Mouse (Mus musculus): ENCODE results near the gene Spem2. TPM values are rescaled to one million over a fixed set of nuclear protein-coding genes. Genes with fewer than 3 reads are reported as not detected.

The Spem2 gene
- polyA plus RNA-seq, 1 experiment from 2014 or later, result not detected

DNA sequence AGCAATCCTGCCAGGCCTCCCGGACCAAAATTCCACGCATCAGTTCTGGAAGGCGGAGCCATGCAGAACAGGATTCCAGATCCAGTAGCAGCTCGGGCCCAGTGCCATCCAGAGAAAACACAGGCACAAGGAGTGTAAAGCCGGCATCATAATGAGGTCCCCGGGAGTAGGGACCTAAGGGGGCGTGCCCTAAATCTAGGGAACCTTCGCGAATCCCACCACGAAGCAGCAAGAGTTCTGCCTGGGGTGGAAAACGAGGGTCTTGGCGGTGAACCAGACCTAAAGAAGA, 13.7 kb downstream of the Spem2 start:
- Histone ChIP-seq H3K27ac (ENCODE audit: low read depth) (no peak overlapping the region), H3K36me3 (ENCODE audit: control insufficient read depth, insufficient read depth, low read length) (no peaks in the 10 kb centered on the region), H3K27me3 (replicated peaks; ENCODE audit: control insufficient read depth, insufficient read depth, low read length) (peaks cover 38% of the 10 kb centered on the region), H3K4me1 (replicated peaks; ENCODE audit: control insufficient read depth, insufficient read depth, low read length) (peaks cover 38% of the 10 kb centered on the region), H3K4me2 (ENCODE audit: low read length) (peak overlapping the region; percentile 82), H3K4me3 (ENCODE audit: low read depth, low read length) (peak overlapping the region; percentile 58), H3K9me3 (ENCODE audit: control insufficient read depth, low read length) (no peaks in the 10 kb centered on the region), H3K9ac (ENCODE audit: low read length) (peak overlapping the region; percentile 23)
- ATAC-seq (replicated peaks; ENCODE audit: low FRiP score, low TSS enrichment, low read depth) (no peak), DNase-seq (ENCODE audit: low spot score) (no peak)
- WGBS, result 4% methylated on average over 12 of the region's 12 CpGs

DNA sequence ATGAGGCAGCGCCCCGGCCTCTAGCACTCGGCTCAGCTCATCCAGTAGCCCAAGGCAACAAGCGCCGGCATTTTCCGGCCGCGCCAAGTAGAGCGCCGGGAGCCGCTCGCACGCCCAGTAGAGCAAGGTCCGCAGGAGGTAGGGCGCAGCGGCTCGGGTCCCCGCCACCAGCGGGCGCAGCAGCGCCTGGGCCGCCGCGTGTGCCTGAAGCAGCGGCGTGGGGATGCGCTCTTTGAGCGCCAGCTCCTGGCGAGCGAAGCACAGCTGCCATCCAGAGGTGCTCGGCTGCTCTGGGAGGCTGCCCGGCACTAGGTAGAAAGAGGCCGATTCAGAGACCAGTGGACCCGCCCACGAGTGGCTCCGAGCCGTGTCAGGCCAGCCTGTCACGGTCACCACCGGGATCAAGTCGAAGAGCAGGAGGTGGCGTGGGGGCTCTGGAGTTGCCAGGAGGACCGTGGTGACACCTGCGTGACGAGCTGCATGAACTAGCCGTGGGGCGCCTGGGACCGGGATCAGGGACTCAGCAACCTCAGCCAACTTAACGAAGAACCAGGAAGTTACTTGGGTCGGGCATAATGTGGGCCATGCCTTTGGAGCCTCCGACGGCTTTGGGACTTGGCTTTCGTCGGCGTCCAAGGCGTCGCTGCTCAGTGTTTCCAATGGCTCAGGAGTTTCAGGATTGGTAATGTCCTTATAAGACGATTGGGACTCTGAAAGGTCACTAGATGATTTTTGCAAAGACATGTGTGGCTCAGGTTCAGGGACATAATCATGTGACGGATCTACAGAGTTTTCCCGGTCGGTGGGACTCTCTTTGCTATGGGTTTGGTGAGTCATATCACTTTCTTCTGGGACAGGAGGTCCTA, 14.2 kb downstream of the Spem2 start:
- peaks cover 44% of the 10 kb centered on the region for H3K4me1 ChIP-seq (replicated peaks; ENCODE audit: control insufficient read depth, insufficient read depth, low read length)
- H3K27ac ChIP-seq (ENCODE audit: low read depth), result no peak overlapping the region

DNA sequence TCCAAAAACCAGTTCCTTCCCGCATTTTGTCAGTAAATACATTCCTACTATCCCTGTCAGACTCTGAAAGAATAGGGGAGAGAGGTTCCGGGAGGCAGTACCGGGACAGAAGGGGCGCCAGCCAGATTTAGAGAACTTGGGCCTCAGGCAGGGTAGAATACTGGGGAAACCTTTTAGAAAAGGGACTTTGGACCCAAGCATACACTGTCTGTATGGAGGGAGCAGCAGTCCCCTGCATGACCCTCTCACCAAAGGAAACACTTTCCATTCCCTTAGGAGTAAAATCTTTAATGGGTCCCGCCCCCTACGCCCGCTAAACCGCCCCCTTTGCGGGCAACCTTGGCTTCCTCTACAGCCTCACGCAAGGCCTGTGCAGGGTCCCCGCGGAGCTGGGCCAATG, 14.9 kb downstream of the Spem2 start:
- H3K4me3 ChIP-seq (ENCODE audit: low read depth, low read length), result peak overlapping the region; percentile 58
- H3K9ac ChIP-seq (ENCODE audit: low read length), result peak overlapping the region; percentile 42
- peaks cover 38% of the 10 kb centered on the region for H3K27me3 ChIP-seq (replicated peaks; ENCODE audit: control insufficient read depth, insufficient read depth, low read length)
- no peak overlapping the region for H3K27ac ChIP-seq (ENCODE audit: low read depth)
- DNase-seq (ENCODE audit: low spot score) (no peak), ATAC-seq (replicated peaks; ENCODE audit: low FRiP score, low TSS enrichment, low read depth) (peak; percentile 16; the same call in 1 of the 2 replicates)
- H3K4me1 ChIP-seq (replicated peaks; ENCODE audit: control insufficient read depth, insufficient read depth, low read length), result peaks cover 44% of the 10 kb centered on the region
- no peaks in the 10 kb centered on the region for H3K9me3 ChIP-seq (ENCODE audit: control insufficient read depth, low read length)
- peak overlapping the region; percentile 82 for H3K4me2 ChIP-seq (ENCODE audit: low read length)
- H3K36me3 ChIP-seq (ENCODE audit: control insufficient read depth, insufficient read depth, low read length), result no peaks in the 10 kb centered on the region
- WGBS, result 3% methylated on average over 12 of the region's 12 CpGs

More for the DNA sequence above, 14.2 kb downstream of the Spem2 start:
- Histone ChIP-seq H3K9ac (ENCODE audit: low read length) (peak overlapping the region; percentile 42), H3K27me3 (replicated peaks; ENCODE audit: control insufficient read depth, insufficient read depth, low read length) (peaks cover 38% of the 10 kb centered on the region), H3K4me2 (ENCODE audit: low read length) (peak overlapping the region; percentile 82), H3K4me3 (ENCODE audit: low read depth, low read length) (peak overlapping the region; percentile 58), H3K9me3 (ENCODE audit: control insufficient read depth, low read length) (no peaks in the 10 kb centered on the region), H3K36me3 (ENCODE audit: control insufficient read depth, insufficient read depth, low read length) (no peaks in the 10 kb centered on the region)
- peak; percentile 41 for ATAC-seq (replicated peaks; ENCODE audit: low FRiP score, low TSS enrichment, low read depth)
- WGBS, result 2% methylated on average over 59 of the region's 60 CpGs
- peak; percentile 82 for DNase-seq (ENCODE audit: low spot score)

DNA sequence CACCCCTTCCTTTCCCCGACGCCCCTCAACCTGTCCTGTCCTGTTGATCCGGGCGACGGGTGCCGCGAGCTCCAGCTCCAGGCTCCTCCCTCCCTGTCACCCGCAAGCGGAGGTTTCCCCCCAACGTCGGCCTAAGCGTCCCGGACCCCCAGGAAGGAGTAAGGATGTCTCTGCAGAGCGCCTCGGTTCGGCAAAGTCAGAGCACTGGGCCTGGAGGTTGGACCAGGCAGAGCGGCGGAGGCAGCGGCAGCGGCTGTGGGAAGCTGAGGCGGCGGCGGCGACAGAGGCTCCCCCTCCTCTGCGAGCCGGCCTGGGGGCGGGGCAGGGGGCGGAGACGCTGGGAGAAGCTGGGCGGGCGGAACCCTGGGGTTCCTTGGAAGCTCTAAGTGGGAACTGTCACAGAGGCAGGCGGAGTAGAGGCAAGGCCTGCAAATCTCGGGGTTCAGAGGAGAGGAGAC, 15.6 kb downstream of the Spem2 start:
- peak; percentile 89 for DNase-seq (ENCODE audit: low spot score)
- Histone ChIP-seq H3K4me3 (ENCODE audit: low read depth, low read length) (peak overlapping the region; percentile 58), H3K27me3 (replicated peaks; ENCODE audit: control insufficient read depth, insufficient read depth, low read length) (peaks cover 38% of the 10 kb centered on the region), H3K36me3 (ENCODE audit: control insufficient read depth, insufficient read depth, low read length) (no peaks in the 10 kb centered on the region), H3K4me1 (replicated peaks; ENCODE audit: control insufficient read depth, insufficient read depth, low read length) (peaks cover 44% of the 10 kb centered on the region), H3K27ac (ENCODE audit: low read depth) (no peak overlapping the region), H3K9me3 (ENCODE audit: control insufficient read depth, low read length) (no peaks in the 10 kb centered on the region), H3K9ac (ENCODE audit: low read length) (peak overlapping the region; percentile 42; the same call in 1 of the 2 replicates), H3K4me2 (ENCODE audit: low read length) (peak overlapping the region; percentile 82)
- ATAC-seq (replicated peaks; ENCODE audit: low FRiP score, low TSS enrichment, low read depth), result no peak
- WGBS, result under 1% methylated on average over 29 of the region's 33 CpGs

DNA sequence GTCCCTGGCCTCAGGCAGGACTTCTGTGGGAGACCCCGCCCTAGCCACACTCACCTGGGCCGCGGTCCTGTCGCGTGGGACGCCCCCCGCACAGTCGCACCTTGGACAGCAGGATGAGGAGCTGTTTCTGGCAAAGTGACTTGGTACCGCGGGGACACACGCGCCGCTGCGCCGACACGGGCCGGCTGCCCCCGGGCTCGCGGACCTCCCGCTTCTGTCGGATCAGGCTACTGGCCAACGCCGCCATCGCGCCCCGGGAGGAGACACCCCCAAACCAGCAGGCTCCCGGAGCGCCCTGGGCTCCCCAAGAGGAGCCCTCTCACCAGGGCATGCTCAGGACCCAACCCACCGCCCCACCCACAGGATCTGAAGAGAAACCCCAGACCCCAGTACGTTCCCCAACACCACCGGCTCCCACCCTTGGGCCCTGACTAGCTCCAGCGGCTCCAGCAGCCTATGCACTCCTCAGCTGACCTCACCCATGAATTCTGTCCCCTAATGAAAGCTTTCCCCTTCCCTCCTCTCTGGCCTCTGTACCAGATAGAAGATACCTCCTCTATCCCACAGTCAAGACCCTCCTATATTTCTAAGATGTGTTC, 16.8 kb downstream of the Spem2 start, which contains the start of gene Fgf11:
TSS of gene Fgf11 (minus strand) at position 479 of the 599 bp plus-strand sequence.
- Histone ChIP-seq H3K27me3 (replicated peaks; ENCODE audit: control insufficient read depth, insufficient read depth, low read length) (peaks cover 38% of the 10 kb centered on the region), H3K9me3 (ENCODE audit: control insufficient read depth, low read length) (no peaks in the 10 kb centered on the region), H3K4me1 (replicated peaks; ENCODE audit: control insufficient read depth, insufficient read depth, low read length) (peaks cover 44% of the 10 kb centered on the region), H3K36me3 (ENCODE audit: control insufficient read depth, insufficient read depth, low read length) (no peaks in the 10 kb centered on the region), H3K9ac (ENCODE audit: low read length) (peak within 1 kb of the TSS; percentile 48), H3K4me3 (ENCODE audit: low read depth, low read length) (peak within 1 kb of the TSS; percentile 58), H3K4me2 (ENCODE audit: low read length) (peak within 1 kb of the TSS; percentile 82), H3K27ac (ENCODE audit: low read depth) (peak within 1 kb of the TSS; percentile 19; the same call in 1 of the 2 replicates)
- ATAC-seq (replicated peaks; ENCODE audit: low FRiP score, low TSS enrichment, low read depth) (no peak), DNase-seq (ENCODE audit: low spot score) (peak; percentile 59)
- under 1% methylated on average over 33 of the region's 33 CpGs for WGBS

DNA sequence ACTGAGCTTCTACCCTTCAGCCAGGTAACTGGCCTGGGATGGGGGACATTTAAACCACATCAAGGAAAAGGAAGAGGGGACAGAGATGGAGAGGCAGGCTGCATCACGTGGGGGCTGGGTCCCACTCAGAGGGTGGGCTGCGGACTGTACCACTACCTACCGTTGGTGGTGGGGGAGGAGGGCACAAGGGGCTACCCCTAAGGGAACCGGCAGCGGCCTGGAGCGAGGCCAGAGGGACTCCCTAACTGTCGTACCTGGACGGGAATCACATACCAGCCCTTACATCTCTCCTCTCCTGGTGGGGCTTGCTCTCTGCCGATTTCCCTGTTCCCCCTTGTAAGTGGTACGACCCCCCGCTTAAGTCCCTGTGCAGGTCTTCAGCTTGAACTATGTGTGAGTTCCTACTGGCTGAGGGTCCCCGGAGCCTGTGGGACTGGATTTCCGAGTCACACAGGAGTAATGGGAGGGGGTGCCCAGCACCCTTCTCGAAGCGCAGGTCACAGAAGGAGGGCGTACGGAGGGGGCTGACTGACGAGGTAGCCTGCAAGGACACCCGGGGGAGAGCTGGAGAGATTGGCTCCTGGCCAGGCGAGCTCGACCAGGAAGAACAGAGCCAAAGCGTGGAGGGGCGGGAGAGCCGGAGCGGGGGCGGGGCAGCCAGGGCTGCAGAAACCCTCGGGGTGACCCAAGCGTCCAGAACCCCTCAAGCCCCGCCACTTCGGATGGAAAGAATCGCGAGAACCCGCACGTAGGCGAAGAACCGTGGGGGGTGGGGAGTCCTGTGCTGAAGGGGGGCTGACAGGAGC, 17.7 kb downstream of the Spem2 start:
- Histone ChIP-seq H3K4me1 (replicated peaks; ENCODE audit: control insufficient read depth, insufficient read depth, low read length) (peaks cover 44% of the 10 kb centered on the region), H3K9me3 (ENCODE audit: control insufficient read depth, low read length) (no peaks in the 10 kb centered on the region), H3K27me3 (replicated peaks; ENCODE audit: control insufficient read depth, insufficient read depth, low read length) (peaks cover 31% of the 10 kb centered on the region), H3K4me2 (ENCODE audit: low read length) (peak overlapping the region; percentile 82), H3K4me3 (ENCODE audit: low read depth, low read length) (peak overlapping the region; percentile 41), H3K27ac (ENCODE audit: low read depth) (peak overlapping the region; percentile 19; the same call in 1 of the 2 replicates), H3K36me3 (ENCODE audit: control insufficient read depth, insufficient read depth, low read length) (no peaks in the 10 kb centered on the region), H3K9ac (ENCODE audit: low read length) (peak overlapping the region; percentile 48)
- ATAC-seq (replicated peaks; ENCODE audit: low FRiP score, low TSS enrichment, low read depth) (0 out of 2 replicates have a peak, but pooled peaks have one; percentile 22), DNase-seq (ENCODE audit: low spot score) (peak; percentile 90)
- 1% methylated on average over 36 of the region's 36 CpGs for WGBS

DNA sequence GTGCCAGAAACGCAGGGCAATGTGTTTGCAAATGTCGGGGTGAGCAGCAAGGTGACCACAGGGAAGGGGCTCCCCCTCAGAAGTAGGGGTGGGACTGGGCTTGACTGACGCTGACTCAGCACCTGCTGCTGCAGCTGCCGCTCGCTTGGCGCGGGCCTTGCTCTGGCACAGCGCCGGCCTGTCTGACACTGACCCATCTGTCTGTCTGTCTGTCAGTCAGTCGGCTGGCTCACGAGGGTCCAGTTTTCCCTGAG, 18.2 kb downstream of the Spem2 start:
- peak overlapping the region; percentile 41 for H3K4me3 ChIP-seq (ENCODE audit: low read depth, low read length)
- H3K36me3 ChIP-seq (ENCODE audit: control insufficient read depth, insufficient read depth, low read length), result no peaks in the 10 kb centered on the region
- DNase-seq (ENCODE audit: low spot score) (no peak), ATAC-seq (replicated peaks; ENCODE audit: low FRiP score, low TSS enrichment, low read depth) (no peak)
- H3K4me1 ChIP-seq (replicated peaks; ENCODE audit: control insufficient read depth, insufficient read depth, low read length), result peaks cover 44% of the 10 kb centered on the region
- H3K9ac ChIP-seq (ENCODE audit: low read length), result peak overlapping the region; percentile 48; the same call in 1 of the 2 replicates
- 0 out of 2 replicates have a peak overlapping the region, but pooled peaks have one; percentile 19 for H3K27ac ChIP-seq (ENCODE audit: low read depth)
- 4% methylated on average over 11 of the region's 11 CpGs for WGBS
- peaks cover 26% of the 10 kb centered on the region; the same call in 1 of the 2 replicates for H3K27me3 ChIP-seq (replicated peaks; ENCODE audit: control insufficient read depth, insufficient read depth, low read length)
- H3K4me2 ChIP-seq (ENCODE audit: low read length), result peak overlapping the region; percentile 82
- no peaks in the 10 kb centered on the region for H3K9me3 ChIP-seq (ENCODE audit: control insufficient read depth, low read length)

DNA sequence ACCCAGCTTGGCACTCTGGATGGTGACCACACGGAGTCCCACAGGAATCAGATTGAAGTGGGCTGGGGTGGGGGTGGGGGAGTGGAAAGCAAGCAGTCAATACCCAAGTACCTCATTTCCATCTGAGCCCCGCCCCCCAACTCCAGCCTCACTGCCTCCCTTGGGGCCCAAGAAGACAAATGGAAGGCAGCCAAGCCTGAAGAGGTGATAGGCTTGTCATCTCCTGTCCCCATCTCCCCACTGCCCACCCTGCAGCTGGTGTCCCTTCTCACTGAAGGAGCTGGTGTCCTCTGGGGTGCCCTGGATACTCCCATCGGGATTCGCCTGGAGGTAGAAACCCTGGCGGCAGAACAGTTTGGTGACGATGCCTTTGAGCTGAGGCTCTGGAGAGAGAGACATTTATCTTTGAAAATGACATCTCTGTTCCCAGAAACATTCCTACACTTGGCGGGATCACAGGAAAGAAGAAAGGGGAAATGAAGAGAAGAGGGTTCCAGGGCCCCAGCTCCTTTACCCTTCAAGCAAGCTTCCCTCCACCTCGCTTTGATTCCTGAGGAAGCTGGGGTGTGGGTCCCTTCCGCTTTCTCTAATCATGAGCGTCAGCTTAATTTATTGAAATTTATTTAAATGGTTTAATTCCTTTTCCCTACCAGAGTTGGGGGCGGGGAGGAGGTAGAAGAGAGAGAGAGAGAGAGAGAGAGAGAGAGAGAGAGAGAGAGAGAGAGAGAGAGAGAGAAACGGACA, 18.7 kb downstream of the Spem2 start:
- ATAC-seq (replicated peaks; ENCODE audit: low FRiP score, low TSS enrichment, low read depth), result no peak
- DNase-seq (ENCODE audit: low spot score), result no peak
- Histone ChIP-seq H3K27me3 (replicated peaks; ENCODE audit: control insufficient read depth, insufficient read depth, low read length) (peaks cover 22% of the 10 kb centered on the region; the same call in 1 of the 2 replicates), H3K9ac (ENCODE audit: low read length) (no peak overlapping the region), H3K4me2 (ENCODE audit: low read length) (peak overlapping the region; percentile 82), H3K4me1 (replicated peaks; ENCODE audit: control insufficient read depth, insufficient read depth, low read length) (peaks cover 40% of the 10 kb centered on the region), H3K27ac (ENCODE audit: low read depth) (no peak overlapping the region), H3K36me3 (ENCODE audit: control insufficient read depth, insufficient read depth, low read length) (no peaks in the 10 kb centered on the region), H3K9me3 (ENCODE audit: control insufficient read depth, low read length) (no peaks in the 10 kb centered on the region), H3K4me3 (ENCODE audit: low read depth, low read length) (peak overlapping the region; percentile 41; the same call in 1 of the 2 replicates)
- 31% methylated on average over 12 of the region's 12 CpGs for WGBS

Measured in intestine, embryonic 14.5 days (tissue).